Mouse (Mus musculus) lung, embryonic 16.5 days (tissue): ENCODE data around the gene Nt5c3. TPM values are rescaled to one million over a fixed set of nuclear protein-coding genes. Genes with fewer than 3 reads are reported as not detected.

Experiments used
- ATAC-seq: fragments of 200-750 bp; cut with Nextera tagmentation; 2 replicates; pipeline ENCODE4 v1.8.0; 2017; ENCODE audit warnings: low read depth, mild to moderate bottlenecking, moderate library complexity
- H3K27ac ChIP-seq: fragments of 300-500 bp; sonication (generic); 2 replicates; pipeline ENCODE4 v1.5.1; 2014; ENCODE audit warnings: mild to moderate bottlenecking, control low read depth, low read length
- H3K27me3 ChIP-seq: fragments of 300-500 bp; sonication (generic); 2 replicates; pipeline ENCODE4 v1.6.1; 2014; ENCODE audit warnings: low read depth, low read length, mixed read lengths; ENCODE audit not compliant: control insufficient read depth, insufficient read depth
- H3K36me3 ChIP-seq: fragments of 300-500 bp; sonication (generic); 2 replicates; pipeline ENCODE4 v1.6.1; 2014; ENCODE audit warnings: low read length; ENCODE audit not compliant: control insufficient read depth, insufficient read depth
- H3K4me1 ChIP-seq: fragments of 300-500 bp; sonication (generic); replicated peaks from 2 replicates; pipeline ENCODE4 v1.6.1; 2014; ENCODE audit warnings: low read length, mixed read lengths; ENCODE audit not compliant: control insufficient read depth, insufficient read depth
- H3K4me2 ChIP-seq: fragments of 300-500 bp; sonication (generic); 2 replicates; pipeline ENCODE4 v1.6.1; 2014; ENCODE audit warnings: low read depth, low read length, control low read depth
- H3K4me3 ChIP-seq: fragments of 300-500 bp; sonication (generic); 2 replicates; pipeline ENCODE4 v1.5.1; 2014; ENCODE audit warnings: mild to moderate bottlenecking, low read length, control low read depth
- H3K9ac ChIP-seq: fragments of 300-500 bp; sonication (generic); 2 replicates; pipeline ENCODE4 v1.6.1; 2014; ENCODE audit warnings: low read length, control low read depth
- H3K9me3 ChIP-seq: fragments of 300-500 bp; sonication (generic); 2 replicates; pipeline ENCODE4 v1.6.1; 2016; ENCODE audit warnings: low read length; ENCODE audit not compliant: control insufficient read depth
- WGBS: fragments of 180-500 bp; shearing (Covaris S2); extraction: QIAGEN DNeasy Blood & Tissue Kit; methylation state at CpG from one replicate; pipeline ENCODE4 v1.1.7; 2014; 5-methylcytosine and 5-hydroxymethylcytosine counted together
- polyA plus RNA-seq: library from polyadenylated mRNA; unstranded; fragments of >200 nt; fragmentation: Nextera tagmentation; extraction: Ambion mirVana; gene quantifications from 2 replicates; pipeline ENCODE4 v1.2.1, GENCODE M21; 2015

Gene Nt5c3
- polyA plus RNA-seq, 1 experiment from 2014 or later = 59.0 TPM

DNA sequence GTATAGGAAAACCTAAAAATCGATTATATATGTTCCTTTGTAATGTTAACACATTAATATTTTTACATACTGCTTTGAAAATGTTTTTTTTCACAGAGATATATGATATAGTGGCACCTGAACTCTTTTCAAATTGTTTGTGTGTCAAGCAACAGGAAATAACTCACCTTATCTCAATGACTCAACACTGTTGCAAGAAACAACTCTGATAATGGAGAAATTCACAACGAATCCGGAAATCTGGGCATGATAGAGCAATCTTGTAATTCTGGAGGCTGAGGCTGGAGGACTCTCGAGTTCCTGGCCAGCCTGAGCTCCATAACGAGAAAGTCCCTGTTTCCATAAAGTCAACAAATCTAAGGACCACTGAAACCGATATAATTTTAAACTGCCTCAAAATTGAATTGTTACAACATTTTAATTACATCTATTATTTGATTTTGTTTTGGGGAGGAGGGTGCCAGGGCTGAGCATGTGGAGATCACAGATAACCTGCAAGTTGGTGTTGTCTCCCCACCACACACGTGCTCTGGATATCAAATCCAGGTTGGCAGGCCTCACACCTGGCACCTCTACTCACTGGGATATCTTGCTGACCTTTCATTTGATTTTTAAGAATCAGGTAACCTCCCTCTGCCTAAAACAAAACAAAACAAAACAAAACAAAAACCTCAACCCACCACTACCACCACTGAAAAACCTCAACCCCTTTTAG lies 4.2 kb downstream of the Nt5c3 start:
- no peak overlapping the region for H3K27ac ChIP-seq
- H3K36me3 ChIP-seq = no peaks in the 10 kb centered on the region
- H3K4me2 ChIP-seq = no peak overlapping the region
- no peaks in the 10 kb centered on the region for H3K27me3 ChIP-seq
- no peak for ATAC-seq
- H3K4me1 ChIP-seq = peaks cover 14% of the 10 kb centered on the region
- H3K4me3 ChIP-seq = no peak overlapping the region
- WGBS = 72% methylated on average over 7 of the region's 7 CpGs
- no peak overlapping the region for H3K9ac ChIP-seq
- peaks cover 2% of the 10 kb centered on the region; the same call in 1 of the 2 replicates for H3K9me3 ChIP-seq

DNA sequence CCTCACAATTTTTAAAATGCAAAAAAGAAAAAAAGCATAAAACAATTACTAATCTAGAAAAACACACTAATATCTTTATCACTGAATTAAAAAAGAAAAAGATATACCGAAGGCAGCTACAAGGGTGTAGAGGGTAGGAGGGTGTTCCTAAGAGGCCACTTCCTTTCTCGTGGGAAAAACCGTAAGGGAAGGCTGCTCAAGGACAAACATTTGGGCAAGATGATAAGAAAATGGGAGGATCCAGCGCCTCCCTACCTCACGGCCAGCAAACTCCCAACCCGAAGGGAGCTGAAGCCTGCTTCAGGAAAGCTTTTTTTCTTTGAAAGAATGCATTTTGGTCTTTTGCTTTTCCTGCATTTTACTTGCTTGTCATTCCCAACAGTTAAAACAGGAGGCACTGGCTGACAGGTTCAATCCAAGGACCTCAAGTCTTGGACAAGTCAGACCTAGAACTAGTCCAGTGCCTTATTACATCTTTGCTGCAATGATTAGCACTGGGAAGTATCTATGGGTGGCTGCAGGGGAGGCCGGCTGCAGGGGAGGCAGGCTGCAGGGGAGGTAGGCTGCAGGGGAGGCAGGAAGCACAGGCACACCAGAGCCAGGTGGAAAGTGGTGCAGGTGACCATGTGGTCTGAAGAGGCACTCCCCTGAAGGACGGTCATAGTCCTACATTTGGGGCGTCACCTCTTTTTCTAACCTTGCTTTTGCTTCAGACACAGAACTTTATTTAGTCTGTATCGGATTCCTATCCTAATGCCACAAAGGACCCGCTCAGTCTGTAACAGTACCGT lies 6.0 kb downstream of the Nt5c3 start:
- Histone ChIP-seq H3K4me2 (no peak overlapping the region), H3K9ac (0 out of 2 replicates have a peak overlapping the region, but pooled peaks have one; percentile 15), H3K27me3 (no peaks in the 10 kb centered on the region), H3K36me3 (no peaks in the 10 kb centered on the region), H3K9me3 (peaks cover 4% of the 10 kb centered on the region; the same call in 1 of the 2 replicates), H3K27ac (0 out of 2 replicates have a peak overlapping the region, but pooled peaks have one; percentile 13), H3K4me1 (peaks cover 14% of the 10 kb centered on the region), H3K4me3 (no peak overlapping the region)
- WGBS = 39% methylated on average over 12 of the region's 12 CpGs
- peak; percentile 53 for ATAC-seq

DNA sequence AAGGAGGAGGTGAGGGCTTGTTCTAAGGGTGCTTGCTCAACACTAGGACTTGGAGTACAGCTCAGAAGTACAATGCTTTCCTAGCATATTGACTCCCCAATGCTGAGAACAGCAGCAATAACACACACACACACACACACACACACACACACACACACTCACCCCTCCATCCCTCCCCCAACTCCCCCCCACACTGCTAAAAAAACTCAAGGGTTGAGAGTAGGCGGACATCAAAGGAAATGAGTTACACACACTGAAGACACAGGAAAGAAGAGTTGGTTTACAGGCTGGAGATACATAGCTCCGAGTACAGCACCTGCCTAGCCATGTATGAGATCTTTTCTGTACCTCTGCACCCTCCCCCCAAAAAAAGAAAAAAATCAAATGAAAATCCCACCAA lies 7.5 kb downstream of the Nt5c3 start:
- Histone ChIP-seq H3K9ac (no peak overlapping the region), H3K27me3 (no peaks in the 10 kb centered on the region), H3K27ac (no peak overlapping the region), H3K9me3 (peaks cover 4% of the 10 kb centered on the region; the same call in 1 of the 2 replicates), H3K36me3 (no peaks in the 10 kb centered on the region), H3K4me3 (no peak overlapping the region), H3K4me1 (peaks cover 11% of the 10 kb centered on the region), H3K4me2 (no peak overlapping the region)
- ATAC-seq = no peak
- 76% methylated on average over 2 of the region's 2 CpGs for WGBS

DNA sequence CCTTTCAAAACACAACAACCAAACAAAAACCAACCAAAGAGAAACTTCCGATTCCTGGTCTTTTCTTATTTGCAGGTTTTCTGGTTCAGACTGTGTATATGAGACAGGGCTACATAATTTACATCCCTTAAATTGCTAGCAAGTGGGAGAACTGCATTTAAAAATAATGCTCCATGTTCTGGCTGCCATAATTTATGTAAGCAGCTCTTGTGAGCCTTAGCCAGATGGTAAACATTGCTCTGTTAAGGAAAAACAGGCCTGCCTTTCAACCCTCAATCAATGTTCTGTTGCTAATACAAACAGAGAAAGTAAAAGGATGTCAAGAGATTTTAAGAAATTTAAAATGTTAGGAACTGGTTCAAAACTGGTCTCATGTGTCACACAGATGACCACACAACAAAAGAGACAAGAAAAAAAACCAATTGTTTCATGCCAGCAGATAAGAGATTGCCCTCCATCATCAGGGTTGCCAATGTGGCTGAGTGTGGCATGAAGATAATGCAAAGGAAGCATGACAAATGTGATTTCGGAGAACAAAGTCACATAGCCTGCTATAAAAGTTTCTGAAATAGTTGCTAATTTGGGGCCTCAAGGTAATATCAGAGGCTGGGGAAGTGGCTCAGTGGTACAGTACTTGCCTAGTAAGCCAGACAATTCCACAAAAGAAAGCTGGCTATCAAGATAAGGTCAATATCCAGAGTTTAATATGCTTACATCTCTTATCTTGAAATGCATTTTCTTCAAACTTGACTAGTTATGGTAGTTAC lies 10.5 kb downstream of the Nt5c3 start:
- Histone ChIP-seq H3K4me3 (no peak overlapping the region), H3K9me3 (peaks cover 4% of the 10 kb centered on the region; the same call in 1 of the 2 replicates), H3K27ac (no peak overlapping the region), H3K36me3 (no peaks in the 10 kb centered on the region), H3K4me2 (no peak overlapping the region), H3K27me3 (no peaks in the 10 kb centered on the region), H3K9ac (no peak overlapping the region), H3K4me1 (peaks cover 11% of the 10 kb centered on the region)
- WGBS = 83% methylated on average over 2 of the region's 2 CpGs
- ATAC-seq = no peak

DNA sequence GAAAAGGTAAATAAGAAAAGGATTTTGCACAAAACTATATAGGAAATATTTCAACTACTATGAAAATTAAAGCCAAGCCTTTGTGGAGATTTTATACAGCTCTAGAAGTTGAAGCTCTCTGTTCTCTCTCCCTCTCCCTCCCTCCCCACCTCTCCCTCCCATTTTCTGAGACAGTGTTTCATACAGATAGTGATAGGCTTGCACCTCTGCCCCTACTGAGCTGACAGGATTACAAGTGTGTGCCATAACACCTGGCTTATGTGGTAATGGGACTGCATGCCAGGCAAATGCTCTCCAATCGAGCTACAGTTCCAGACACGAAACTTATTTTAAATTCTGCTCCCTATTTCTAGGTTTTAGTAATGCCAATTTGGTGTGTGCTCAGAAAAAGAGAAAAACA lies 12.8 kb downstream of the Nt5c3 start:
- ATAC-seq = no peak
- Histone ChIP-seq H3K27ac (no peak overlapping the region), H3K4me3 (no peak overlapping the region), H3K36me3 (no peaks in the 10 kb centered on the region), H3K9ac (no peak overlapping the region), H3K27me3 (no peaks in the 10 kb centered on the region), H3K4me1 (no peaks in the 10 kb centered on the region), H3K4me2 (no peak overlapping the region), H3K9me3 (peaks cover 4% of the 10 kb centered on the region; the same call in 1 of the 2 replicates)
- 62% methylated on average over 2 of the region's 2 CpGs for WGBS

DNA sequence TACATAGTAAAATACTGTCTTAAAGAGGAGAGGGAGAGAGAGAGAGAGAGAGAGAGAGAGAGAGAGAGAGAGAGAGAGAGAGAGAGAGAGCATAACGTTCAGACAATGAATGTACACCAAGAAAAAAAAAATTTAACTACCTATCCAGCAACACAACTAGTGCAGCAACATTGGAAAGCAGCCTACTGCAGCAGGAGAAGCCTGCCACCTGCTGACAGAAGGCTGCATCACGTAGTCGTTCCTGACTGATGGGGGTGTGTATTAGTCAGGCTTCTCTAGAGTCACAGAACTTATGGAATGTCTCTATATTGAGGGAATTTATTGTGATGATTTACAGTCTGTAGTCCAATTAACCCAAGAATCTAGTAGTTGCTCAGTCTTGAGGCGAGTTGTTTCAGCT lies 14.8 kb downstream of the Nt5c3 start:
- Histone ChIP-seq H3K27me3 (no peaks in the 10 kb centered on the region), H3K9me3 (no peaks in the 10 kb centered on the region), H3K36me3 (no peaks in the 10 kb centered on the region), H3K27ac (no peak overlapping the region), H3K4me1 (peaks cover 2% of the 10 kb centered on the region; the same call in 1 of the 2 replicates), H3K4me2 (no peak overlapping the region), H3K9ac (no peak overlapping the region), H3K4me3 (no peak overlapping the region)
- peak; percentile 75; the same call in 1 of the 2 replicates for ATAC-seq
- WGBS = 4% methylated on average over 4 of the region's 4 CpGs

DNA sequence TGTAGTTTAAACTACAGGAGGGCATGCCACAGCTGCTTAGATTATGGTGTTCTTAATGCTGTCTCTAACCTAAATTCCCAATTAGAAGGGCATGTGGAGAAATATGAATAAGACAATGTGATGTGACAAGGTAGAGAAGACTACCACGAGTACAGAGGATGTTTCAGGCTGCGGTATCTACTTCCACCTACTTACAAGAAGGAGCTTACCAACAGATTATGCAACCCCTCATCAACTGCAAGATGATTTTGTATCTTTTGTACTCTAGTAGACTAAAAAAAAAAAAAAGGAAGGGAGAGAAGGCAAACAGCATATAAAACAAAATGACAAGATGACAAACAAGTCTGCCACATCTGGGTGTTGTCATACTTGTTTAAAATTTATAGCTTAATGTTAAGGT lies 15.3 kb downstream of the Nt5c3 start:
- ATAC-seq = no peak
- Histone ChIP-seq H3K27me3 (no peaks in the 10 kb centered on the region), H3K36me3 (no peaks in the 10 kb centered on the region), H3K9ac (no peak overlapping the region), H3K4me1 (peaks cover 4% of the 10 kb centered on the region; the same call in 1 of the 2 replicates), H3K27ac (no peak overlapping the region), H3K9me3 (no peaks in the 10 kb centered on the region), H3K4me2 (no peak overlapping the region), H3K4me3 (no peak overlapping the region)
- WGBS = 82% methylated on average over 2 of the region's 2 CpGs

DNA sequence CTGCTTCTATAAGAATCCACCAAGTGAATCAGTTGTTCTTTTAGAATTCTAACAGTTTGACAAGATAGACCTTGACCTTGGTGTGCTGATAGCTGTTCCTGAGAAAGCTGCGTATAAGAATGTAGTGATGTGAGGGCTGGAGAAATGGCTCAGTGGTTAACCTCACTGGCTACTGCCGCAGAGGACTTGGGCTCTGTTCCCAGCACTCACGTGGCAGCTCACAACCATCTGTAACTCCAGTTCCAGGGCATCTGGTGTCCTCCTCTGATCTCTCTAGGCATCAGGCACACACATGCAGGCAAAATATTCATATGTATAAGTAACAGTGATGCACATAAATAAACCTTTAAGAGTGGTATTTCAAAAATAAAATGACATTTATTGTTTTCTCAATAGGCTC lies 15.8 kb downstream of the Nt5c3 start:
- Histone ChIP-seq H3K27me3 (no peaks in the 10 kb centered on the region), H3K4me2 (no peak overlapping the region), H3K27ac (no peak overlapping the region), H3K9ac (no peak overlapping the region), H3K4me3 (no peak overlapping the region), H3K9me3 (no peaks in the 10 kb centered on the region), H3K4me1 (peaks cover 4% of the 10 kb centered on the region; the same call in 1 of the 2 replicates), H3K36me3 (no peaks in the 10 kb centered on the region)
- 91% methylated on average over 3 of the region's 3 CpGs for WGBS
- ATAC-seq = no peak
